Mouse (Mus musculus) urinary bladder, postnatal 0 days (tissue): ENCODE measurements around the gene Rgs17. TPM values are rescaled to one million over a fixed set of nuclear protein-coding genes. Genes with fewer than 3 reads are reported as not detected.

Experiments used
- polyA plus RNA-seq: library from polyadenylated mRNA; unstranded; fragments of >200 nt; fragmentation: Nextera tagmentation; extraction: Ambion mirVana; gene quantifications from 2 replicates; pipeline ENCODE4 v1.2.1, GENCODE M21; 2015

The Rgs17 gene
- polyA plus RNA-seq: 6.1 and 6.3 TPM in 2 replicates

DNA sequence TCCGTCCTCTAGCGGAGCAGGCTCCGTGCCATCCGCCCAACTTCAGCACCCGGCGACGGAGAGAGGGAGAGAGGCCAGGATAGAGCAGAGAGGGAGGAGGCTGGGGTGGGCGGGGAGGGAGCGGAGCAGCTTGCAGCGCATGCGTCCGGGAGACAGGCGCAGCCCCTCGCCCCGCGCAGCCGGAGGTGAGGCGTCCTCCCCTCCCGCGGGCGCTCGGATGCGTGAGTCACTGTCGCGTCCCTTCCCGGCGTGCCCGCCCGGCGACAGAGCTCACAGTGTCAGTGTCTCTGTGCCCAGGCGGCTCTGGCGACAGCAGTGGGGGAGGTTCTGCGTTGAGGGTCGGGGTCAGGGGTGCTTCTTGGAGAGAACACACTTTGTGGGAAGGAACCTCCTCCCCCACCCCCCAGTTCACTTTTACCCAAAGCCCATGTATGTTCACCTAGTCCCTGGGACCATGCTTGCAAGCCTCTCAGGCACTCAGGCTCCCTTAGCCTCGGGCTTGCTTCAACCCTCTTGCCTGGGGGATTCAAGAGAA lies at the start of gene Rgs17:
Gene Rgs17, minus strand, starts transcription at position 107 of the 535 bp plus-strand sequence.

GRCm38 (mm10) chr10:5823740-5824491 lies 98.3 kb downstream of the Rgs17 start, which contains the start of gene Mtrf1l:
Gene Mtrf1l (minus strand): TSS chr10:5823910.

DNA sequence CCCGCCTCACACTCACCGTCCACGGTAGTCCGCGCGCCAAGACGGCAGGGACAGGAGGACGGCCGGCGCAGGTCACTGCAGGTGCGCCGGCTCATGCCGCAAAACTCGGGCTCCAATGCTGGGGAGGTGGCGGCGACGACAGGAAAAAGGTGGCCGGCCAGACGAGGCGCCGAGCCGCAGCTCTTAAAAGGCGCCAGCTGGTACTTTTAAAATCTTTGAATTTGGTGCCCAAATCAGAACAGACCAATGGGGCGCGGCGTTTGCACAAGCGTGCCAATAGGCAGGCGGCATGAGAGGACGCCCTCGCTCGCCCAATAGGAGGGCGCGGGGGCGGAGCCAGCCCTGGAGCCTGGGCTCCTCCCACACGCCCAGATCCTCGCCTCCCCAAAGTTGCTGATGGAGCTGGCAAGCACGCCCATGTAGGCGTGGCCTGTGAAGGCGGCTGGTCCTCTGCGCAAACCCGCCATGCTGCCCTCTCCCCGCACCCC lies 116.9 kb downstream of the Rgs17 start, which contains the start of gene Fbxo5:
Gene Fbxo5, minus strand, starts transcription at position 358 of the 488 bp plus-strand sequence.

Other genes starting within 250 kb of the Rgs17 start
- 9.1 and 15.8 TPM in 2 replicates for gene Fbxo5, start 116.8 kb downstream of the Rgs17 start, polyA plus RNA-seq
- gene Mtrf1l, start 98.5 kb downstream of the Rgs17 start, polyA plus RNA-seq: 6.1 and 7.0 TPM in 2 replicates